Mouse (Mus musculus) kidney, adult 2 months (tissue): ENCODE data around the gene Ccdc88b.

Experiments
- CTCF ChIP-seq: fragments of 200-500 bp; conservative IDR thresholded peaks from 2 replicates; pipeline ENCODE4 v1.5.1; 2011; ENCODE audit warnings: low read depth, mild to moderate bottlenecking, control low read depth, low read length, moderate library complexity, mixed read lengths; ENCODE audit not compliant: insufficient read depth, insufficient read length
- POLR2A ChIP-seq: fragments of 200-500 bp; IDR thresholded peaks from one replicate; pipeline ENCODE4 v1.6.1; 2011; ENCODE audit warnings: low read depth, low read length, control low read depth

- TF ChIP-seq CTCF (no peak), POLR2A (no peak)
These were observed 27.3 kb downstream of the Ccdc88b start for GRCm38 (mm10) chr19:6830556-6831316.
